Mouse (Mus musculus) lung, postnatal 25 days (tissue): ENCODE data around the gene Gm17509.

ENCODE experiments used
- DNase-seq: peaks from one replicate; pipeline ENCODE4 v3.0.0; 2022; ENCODE audit warnings: low spot score

The Gm17509 gene

DNA sequence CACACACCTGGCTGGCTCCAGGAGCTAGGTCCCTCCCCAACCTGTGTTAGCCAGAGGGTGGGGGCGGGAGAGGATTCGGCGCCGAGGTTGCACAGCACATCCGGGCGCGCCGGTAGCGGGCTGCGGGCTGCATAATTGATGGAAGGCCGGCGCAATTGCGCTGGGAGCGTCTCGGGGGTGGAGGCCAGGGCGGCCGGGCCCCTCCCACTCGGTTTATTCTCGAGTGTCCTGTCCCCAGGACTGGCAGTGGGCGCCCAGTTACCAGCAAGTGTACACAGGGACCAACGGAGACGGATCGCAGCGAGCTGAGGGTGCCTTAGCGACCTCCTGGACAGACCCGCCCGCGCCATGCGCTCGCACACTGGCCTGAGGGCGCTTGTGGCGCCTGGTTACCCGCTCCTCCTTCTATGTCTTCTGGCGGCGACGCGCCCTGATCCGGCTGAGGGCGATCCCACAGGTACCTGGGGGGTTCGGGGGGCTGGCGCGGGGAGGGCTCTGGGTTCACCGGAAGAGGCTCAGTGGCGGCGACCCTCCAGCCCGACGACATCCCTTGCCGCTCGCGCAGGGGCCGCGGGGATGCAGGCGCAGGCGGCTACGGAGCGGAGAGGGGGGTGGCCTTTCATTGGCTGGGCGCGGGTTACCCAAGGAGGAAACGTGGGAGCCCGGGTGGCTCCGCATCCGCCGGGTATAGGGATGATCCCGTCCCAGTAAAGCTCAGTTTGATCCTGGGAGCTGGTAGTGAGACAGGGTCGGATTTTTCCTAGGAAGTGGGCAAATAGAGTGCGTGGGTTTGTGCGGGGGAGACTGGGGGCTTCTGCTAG, at the start of gene Gm17509:
Gene Gm17509 (minus strand): TSS at position 575 of the 821 bp plus-strand sequence.
- peak; percentile 64 for DNase-seq

DNA sequence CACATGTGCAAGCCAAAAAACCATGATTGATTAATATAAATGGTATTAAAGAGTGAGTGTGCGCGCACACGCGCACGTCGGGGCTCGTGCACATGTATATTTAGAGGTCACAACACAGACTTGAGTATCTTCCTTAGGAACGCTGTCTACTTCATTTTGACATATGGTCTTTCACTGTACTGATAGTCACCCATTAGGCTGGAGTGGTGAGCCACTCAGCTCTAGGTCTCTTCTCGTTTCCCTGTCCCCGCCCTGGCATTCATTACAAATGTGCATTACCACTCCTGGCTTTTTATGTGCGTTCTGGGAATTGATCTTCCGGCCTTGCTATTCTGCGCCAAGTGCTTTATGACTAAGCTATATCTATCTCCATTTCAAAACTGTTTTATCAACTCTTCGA, 47.1 kb upstream of the Gm17509 start:
- no peak for DNase-seq

DNA sequence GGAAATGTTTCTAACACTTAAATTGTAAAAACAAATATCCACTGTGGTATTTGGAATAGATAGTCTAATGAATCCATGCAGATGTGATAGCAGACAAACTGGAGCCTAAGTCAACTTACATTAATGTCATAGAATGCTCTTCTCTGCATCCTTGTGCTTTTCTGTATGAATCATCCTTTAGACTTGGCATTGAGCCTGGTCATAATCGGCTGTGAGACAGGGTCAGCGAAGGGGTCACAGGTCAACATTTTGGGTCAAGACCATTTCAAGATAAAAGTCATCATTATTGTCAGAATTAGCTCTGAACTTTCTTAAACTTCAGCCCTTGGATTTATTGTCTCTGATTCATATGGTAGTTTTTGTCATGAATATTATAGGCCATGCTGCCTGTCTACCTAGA, 45.3 kb upstream of the Gm17509 start:
- no peak for DNase-seq

DNA sequence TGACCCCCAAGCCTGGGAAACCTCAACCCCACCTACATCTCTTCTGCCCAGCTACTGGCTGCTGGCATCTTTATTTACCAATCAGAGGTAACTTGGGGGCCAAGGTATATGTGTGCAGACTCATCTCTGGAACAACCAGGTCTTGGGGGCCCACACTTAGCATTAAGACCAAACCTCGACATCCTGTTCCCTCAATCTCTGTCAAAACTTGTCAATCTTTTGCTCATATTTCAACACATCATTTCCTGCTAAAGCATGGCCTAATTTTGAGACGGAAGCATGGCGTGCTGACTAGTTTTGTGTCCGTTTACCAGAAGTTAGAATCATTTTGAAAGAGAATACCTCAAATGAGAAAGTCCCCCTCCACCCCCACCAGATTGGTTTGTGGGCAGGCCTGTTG, 39.8 kb upstream of the Gm17509 start:
- no peak for DNase-seq

DNA sequence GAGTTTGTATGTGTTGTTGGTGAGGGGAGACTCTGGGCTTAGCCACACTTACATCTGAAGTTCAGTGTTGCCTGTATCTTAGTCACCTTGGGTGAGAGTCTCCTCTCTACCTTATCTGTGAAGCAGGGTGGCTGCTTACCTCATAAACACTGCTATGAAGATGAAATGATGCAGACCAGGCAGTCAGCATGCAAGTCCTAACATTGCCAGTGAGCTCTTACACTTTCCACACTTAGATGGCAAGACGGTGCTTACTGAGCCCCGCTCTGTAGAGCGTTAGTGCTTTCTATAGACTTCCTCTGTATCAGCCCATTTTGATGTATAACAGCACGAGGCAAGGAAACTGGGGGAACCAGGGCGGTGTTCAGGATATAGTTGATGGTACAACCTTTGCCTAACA, 21.7 kb upstream of the Gm17509 start:
- no peak for DNase-seq

DNA sequence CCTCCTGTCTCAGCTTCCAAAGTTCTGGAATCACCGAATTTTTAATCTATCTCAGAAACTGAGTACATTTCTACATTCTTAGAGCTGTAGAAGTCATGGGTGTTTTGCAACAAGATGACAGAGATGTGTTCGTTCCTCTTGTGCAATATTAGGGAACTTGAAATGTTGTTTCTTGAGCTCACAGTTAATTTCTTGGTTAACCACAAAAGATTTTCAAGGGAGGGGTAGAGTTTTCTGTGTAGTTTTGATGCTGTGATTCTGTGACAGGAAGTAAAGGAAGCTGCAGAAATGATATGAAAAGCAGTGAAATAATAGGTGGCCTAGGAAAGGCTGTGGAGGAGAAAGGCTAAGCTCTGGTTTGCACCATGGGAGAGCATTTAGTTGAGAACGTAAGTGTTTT, 21.2 kb upstream of the Gm17509 start:
- peak; percentile 41 for DNase-seq

DNA sequence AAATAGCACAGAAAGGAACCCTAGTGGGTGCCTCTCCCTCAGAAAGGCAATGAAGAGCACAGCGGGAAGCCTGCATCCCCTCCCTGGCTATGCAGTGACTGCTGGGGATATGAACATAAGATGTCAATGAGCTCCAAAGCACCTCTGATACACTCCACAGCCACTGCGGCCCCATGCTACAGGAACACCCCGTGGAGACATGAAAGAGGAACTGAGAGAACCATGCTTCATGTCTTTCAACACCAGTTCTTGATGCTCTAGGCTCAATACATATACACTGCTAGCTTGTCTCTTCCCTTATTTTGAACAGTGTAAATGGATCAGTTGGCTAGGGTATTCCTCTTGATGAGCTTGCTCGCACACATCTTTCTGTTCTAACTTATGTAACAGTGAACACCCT, 16.2 kb upstream of the Gm17509 start:
- no peak for DNase-seq

DNA sequence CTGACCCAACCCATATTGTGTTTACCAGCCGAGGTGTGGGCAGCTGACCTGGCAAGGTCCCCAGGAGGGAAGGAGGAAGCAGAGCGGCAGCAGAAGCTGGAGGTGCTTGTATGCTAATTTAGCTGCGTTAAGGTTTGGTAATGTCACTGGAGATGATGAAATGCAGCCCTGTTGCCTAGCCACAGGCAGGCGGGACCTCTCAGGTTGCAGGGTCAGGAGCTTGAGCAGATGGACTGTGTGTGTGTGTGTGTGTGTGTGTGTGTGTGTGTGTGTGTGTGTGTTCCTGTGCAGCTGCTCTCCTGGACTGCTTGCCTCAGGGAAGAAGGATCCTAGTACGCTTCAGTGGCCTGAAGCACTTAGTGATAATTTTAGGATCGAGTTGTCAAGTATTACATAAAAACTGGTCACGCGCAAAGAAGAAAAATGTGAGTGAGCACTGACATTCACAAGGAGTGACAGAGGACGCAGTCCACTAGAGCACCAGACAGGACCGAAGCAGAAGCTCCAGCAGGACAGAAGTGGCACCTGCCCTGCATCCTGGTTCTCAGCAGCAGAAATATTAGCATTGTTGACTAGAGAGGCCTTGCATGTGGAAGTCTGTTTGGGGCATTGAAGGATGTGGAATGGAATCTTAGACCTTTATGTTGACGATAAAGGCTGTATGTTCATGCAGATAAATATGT, 14.8 kb upstream of the Gm17509 start:
- DNase-seq: peak; percentile 86

DNA sequence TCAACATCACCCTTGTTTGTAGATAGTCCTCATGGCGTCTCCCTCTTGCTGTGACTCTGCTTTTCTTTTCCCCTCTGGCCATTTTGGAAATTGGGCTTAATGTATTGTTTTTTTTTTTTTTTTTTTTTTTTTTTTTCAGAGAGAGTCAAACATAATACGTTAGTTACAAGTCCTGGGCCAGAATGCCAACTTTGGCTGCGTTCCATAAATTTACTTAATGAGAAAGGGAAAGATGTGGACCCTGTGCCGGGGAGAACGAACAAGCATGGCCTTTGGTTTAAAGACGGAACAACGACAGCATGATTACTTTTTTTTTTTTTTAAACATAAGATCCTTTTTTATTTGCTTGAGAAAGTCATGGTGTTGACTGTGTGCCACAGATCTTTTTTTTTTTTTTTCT, 13.6 kb upstream of the Gm17509 start:
- DNase-seq: no peak

DNA sequence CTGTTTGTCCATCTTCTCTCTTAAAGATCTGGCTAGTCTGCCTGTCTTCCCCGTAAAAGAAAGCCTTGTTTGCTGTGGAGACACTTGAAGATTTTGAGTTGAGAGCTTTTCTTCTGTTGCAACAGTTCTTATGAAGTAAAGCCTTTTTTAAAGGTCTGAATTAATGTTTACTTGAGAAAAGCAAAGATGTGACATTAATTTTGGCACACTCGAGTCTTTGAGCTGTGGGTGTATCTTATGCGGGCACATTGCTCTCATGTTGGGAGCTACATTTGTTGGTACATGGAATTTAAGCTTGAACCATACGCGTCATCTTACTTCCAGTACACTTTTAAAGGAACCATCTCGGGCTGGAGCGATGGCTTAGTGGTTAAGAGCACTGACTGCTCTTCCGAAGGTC, 12.9 kb upstream of the Gm17509 start:
- no peak for DNase-seq

DNA sequence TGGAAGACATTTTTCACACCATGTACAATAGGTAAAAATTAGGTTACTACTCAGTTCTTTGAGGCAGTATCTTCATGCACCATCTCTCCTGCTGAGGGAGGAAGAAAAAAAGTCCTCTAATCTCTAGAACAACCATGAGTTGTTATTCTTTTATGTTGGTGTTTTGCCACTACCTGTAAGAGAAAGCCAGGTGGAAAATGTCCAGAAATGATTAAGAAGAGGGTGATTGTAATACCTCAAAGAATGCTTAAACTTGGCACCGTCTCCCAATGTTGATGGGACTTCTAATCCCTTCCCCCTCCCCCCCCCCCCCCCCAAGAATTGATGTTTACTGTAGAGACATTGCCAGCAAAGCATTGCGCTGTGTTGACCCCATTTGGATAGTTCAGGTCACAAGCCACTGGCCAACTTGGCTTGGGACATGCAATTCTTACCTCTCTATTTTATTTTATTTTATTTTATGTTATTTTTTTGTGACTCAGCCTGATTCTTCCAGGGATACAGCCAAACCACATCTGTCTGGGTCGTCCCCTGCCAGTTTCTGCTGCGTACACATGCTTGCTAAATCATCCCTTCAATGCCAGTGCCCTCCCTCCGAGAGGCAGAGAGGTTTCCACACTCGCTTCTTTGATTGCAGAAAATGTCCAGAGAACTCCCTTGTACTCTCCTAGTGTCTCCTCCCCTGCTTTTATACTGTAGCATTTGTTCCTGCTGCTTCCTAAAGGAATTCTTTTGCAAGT, 9.7 kb upstream of the Gm17509 start:
- DNase-seq: no peak

DNA sequence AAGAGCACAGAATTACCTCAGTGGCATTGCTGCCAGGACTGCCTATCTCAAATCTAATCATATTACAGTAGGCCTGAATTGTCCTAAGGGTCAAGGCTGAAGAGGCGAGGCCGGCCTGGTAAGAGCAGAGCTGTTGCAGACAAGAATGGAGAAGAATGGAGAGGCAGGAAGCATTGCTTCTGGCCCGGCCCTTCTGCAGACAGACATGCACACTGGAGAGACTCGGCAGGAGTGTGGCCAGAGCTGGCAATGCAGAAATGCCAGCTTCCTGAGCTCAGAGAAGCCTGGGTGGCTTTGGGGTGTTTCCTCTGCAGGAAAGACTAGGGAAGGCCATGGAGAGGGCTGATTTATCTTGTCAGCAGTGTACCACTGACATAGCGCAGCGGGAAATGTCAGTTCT, 4.7 kb upstream of the Gm17509 start:
- DNase-seq: no peak

DNA sequence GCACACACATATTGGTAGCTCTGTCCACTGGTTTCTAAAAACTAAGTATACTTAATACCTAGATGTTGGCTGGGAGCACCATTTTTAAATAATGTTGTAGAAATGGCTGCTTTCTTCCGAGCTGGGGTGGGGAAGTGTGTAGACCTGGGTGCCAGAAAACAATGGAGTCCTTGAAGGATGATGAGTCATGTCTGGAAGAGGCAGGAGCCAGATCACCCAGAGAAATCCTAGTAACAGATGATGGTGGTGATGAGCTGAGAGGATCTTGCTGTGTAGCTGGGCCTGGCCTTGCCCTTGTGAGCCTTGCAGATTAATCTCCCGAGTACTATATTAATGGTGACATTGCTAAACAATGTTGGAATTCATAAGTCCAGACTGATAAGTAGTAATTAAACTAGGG, 4.0 kb upstream of the Gm17509 start:
- no peak for DNase-seq

DNA sequence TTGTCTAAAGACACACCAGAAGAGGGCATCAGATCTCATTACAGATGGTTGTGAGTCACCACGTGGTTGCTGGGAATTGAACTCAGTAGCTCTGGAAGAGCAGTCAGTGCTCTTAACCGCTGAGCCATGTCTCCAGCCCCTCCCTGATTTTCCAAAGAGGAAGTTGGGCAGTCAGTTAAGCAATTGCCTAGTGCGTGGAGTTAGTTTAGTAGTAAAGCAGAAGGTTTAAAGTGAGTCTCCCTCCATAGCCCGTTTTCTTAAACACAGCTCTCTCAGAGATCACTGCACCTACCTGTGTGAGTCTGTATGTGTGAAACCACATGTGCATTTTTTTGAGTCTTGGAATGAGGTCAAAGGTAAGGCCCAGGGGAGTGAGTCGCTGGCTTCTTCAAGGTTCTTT, 2.2 kb upstream of the Gm17509 start:
- DNase-seq: peak; percentile 51

DNA sequence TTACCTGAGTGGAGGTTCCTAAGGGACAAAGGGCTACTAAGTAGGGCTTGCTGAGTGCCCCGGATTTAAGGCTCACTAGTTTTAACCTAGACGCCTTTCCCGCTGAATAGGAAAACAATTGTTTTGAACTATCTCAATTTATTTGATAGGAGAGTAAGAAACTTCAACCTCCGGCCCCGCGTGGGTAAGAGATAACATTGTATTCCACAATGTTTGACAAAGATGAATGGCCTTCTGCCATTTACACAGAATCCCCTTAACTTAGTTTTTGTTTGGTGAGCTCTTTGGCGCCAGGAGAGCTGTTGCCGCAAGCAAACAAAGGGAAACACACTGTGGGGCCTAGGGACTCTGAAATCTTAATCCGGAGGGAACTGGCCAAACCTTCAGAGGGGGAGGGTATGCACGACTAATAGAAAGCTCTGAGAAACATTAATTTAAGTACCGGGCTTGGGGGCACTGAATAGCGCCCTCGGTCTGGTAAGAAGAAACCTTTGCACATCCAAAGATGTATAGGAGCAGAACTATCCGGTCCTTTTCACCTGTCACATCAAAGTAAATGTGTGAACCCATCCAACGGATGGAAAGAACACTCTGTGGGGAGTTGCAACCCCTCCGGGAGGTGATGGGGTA, 889 bp downstream of the Gm17509 start:
- DNase-seq: no peak

DNA sequence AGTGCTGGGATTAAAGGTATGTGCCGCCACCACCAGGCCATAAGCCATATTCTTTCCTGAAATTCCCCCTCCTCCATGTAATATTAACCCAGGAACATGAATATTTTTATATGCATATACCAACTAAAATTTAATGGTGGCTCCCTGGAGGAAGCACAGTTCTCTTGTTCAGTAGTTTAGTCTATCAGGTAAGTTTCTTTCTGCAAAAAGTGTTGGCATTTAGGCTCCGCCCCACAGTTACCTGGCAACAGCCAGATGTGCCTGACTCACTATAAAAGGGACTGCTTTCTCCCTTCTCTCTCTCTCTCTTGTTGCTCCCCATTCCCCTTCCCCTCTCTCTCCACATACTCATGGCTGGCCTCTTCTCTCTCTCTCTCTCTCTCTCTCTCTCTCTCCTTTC, 2.8 kb downstream of the Gm17509 start:
- no peak for DNase-seq

DNA sequence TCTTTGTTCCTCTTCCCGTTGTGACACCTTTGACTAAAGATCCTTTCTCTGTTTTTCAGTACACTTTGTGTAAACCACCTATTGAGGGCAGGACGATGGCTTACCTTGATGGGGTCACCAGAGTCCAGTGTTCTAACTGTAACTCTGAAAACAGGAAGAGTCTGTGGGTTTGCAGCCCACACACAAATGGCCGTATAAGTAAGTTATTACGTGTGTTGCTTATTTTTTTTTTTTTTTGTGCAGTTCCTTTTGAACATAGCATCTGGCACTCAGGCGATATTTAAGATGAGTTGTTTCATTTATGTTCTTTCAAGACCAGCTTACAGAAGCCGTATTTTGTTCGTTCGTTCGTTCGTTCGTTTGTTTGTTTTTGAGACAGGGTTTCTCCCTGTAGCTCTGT, 3.3 kb downstream of the Gm17509 start:
- DNase-seq: no peak

DNA sequence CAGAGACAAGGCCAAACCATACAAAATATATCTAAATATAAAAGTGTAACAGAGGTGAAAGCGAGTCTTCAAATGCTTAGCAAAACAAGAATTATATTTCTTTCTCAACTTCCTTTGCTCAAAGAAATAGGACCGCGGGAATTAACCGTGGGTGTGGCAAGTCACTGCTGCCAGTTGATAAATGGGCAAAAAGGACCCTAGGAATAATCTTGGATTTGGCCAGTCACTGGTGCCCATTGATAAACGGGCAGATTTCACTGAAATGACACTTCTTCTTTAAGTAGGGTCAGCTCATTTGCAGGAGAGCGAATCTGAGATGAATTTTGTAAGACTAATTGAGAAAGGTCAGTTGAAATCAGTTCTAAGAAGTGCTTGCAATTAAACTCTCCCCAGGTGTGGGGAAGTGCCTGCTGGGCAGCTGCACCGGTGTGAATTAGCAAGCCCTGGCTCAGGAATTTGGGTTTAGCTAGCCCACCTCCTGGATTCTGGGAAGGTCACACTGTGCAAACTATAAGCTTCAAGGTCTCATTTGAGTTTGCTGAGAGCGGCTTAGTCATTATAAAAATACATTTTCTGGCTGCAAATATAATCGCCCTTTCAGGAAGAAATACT, 4.0 kb downstream of the Gm17509 start:
- DNase-seq: no peak

DNA sequence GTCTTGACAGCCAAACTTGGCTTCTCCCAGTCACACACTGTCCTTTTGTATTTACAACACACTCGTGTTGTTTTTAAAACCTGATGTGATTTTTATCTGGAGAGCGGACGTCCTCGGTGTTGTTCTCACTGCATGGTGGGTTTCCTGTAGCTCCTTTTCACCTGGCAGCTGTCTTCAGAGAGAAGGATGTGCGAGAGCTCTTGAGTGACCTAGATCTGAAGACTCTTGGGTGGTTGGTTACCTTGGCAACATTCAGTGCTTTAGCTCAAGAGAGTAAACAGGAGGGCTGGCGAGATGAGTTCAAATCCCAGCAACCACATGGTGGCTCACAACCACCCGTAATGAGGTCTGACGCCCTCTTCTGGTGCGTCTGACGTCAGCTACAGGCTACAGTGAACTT, 4.7 kb downstream of the Gm17509 start:
- peak; percentile 59 for DNase-seq

DNA sequence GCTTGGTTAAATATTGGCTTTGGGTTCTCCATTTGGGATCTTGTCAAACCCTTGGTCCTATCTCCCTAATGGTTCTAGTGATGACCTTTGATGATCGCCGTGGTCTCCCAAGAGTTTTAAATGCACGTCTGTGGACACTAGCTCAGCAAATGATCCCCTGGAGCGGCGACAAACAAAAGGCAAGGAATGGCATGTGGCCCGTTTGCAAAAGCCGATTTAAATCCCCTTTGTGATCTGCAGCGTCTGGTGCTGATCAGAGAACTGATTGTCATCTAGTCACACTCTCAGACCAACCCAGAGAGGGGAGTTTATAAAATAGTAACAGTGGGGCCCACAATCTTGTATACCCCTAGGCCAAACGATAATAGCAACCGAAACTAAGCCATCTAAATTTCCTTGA, 5.4 kb downstream of the Gm17509 start:
- no peak for DNase-seq

DNA sequence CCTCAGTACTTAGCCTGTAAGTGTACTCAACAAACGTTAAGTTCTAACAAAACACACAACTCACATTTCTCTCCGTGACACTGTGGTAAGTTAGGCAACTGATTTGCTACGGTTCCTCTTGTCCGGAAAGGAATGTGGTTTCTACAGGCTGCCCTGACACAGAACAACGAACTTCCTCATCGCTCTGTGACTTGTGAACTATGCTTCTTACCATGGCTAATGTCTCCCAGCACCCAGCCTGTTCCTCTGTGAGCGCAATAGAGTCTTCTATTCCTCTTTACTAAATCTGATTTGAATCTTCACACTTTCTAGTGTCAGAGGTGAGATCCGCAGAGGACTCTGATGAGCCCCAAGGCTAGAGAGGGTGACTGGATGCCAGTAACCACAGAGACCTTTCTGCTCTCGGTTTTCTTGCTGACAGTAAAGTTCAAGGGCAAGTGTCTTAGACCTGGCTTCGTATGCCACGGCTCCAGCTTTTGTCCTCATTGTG, 9.4 kb downstream of the Gm17509 start:
- DNase-seq: peak; percentile 78

DNA sequence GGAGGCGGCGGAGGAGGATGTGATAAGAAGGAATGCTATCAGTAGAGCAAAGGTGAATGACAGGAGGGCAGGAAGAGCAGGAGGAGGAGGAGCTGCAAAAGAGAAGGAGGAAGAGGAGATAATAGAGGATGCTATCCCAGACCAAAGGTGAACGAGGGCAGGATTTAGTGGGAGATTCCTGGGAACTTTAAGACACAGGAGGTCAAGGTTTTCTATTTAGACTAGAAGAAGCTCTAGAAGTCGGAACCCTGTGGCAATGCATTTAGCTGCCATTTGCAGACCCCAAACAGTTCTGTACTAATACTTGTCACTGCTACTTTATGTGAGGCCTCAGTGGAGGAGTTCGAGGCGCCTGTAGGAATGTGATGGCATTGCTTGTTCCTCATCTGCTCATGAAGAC, 12.6 kb downstream of the Gm17509 start, which contains the start of gene Emb:
Gene Emb (plus strand): TSS at position 301 of the 400 bp plus-strand sequence.
- no peak for DNase-seq
